Mouse (Mus musculus): ENCODE measurements around the gene 1810024B03Rik. TPM values are rescaled to one million over a fixed set of nuclear protein-coding genes. Genes with fewer than 3 reads are reported as not detected.
"Not testable (repeated sequence)": the region's sequence is repeated elsewhere in the genome, so short reads cannot be mapped to it uniquely, and the experiment has no call there.

Gene 1810024B03Rik
- polyA plus RNA-seq, 1 experiment from 2014 or later = 1.4 TPM

GRCm38 (mm10) chr2:127204932-127205331, 3.1 kb downstream of the 1810024B03Rik start:
- Histone ChIP-seq H3K36me3 (ENCODE audit: control insufficient read depth, insufficient read depth, low read length) (no peaks in the 10 kb centered on the region), H3K4me1 (ENCODE audit: control insufficient read depth, insufficient read depth, low read length) (peaks cover 8% of the 10 kb centered on the region), H3K27me3 (replicated peaks; ENCODE audit: control insufficient read depth, insufficient read depth, low read length) (no peaks in the 10 kb centered on the region), H3K4me3 (ENCODE audit: low read length) (no peak overlapping the region), H3K9me3 (ENCODE audit: control insufficient read depth, low read length) (no peaks in the 10 kb centered on the region), H3K9ac (ENCODE audit: low read depth, low read length) (no peak overlapping the region), H3K27ac (ENCODE audit: low read length) (no peak overlapping the region), H3K4me2 (ENCODE audit: low read depth, low read length) (no peak overlapping the region)
- WGBS = 31% methylated on average over 3 of the region's 3 CpGs
- ATAC-seq = no peak

GRCm38 (mm10) chr2:127189574-127189973, 18.5 kb downstream of the 1810024B03Rik start:
- H3K9ac ChIP-seq (ENCODE audit: low read depth, low read length) = no peak overlapping the region
- H3K4me1 ChIP-seq (ENCODE audit: control insufficient read depth, insufficient read depth, low read length) = no peaks in the 10 kb centered on the region
- no peak overlapping the region for H3K4me3 ChIP-seq (ENCODE audit: low read length)
- H3K9me3 ChIP-seq (ENCODE audit: control insufficient read depth, low read length) = no peaks in the 10 kb centered on the region
- no peak overlapping the region for H3K4me2 ChIP-seq (ENCODE audit: low read depth, low read length)
- no peak overlapping the region for H3K27ac ChIP-seq (ENCODE audit: low read length)
- no peaks in the 10 kb centered on the region for H3K27me3 ChIP-seq (replicated peaks; ENCODE audit: control insufficient read depth, insufficient read depth, low read length)
- H3K36me3 ChIP-seq (ENCODE audit: control insufficient read depth, insufficient read depth, low read length) = no peaks in the 10 kb centered on the region
- ATAC-seq = no peak

GRCm38 (mm10) chr2:127182598-127183381, 25.3 kb downstream of the 1810024B03Rik start:
- peak overlapping the region; percentile 77 for H3K4me2 ChIP-seq (ENCODE audit: low read depth, low read length)
- peak; percentile 100 for ATAC-seq
- peak overlapping the region; percentile 68 for H3K4me3 ChIP-seq (ENCODE audit: low read length)
- peak overlapping the region; percentile 85 for H3K9ac ChIP-seq (ENCODE audit: low read depth, low read length)
- no peaks in the 10 kb centered on the region for H3K9me3 ChIP-seq (ENCODE audit: control insufficient read depth, low read length)
- peak overlapping the region; percentile 84 for H3K27ac ChIP-seq (ENCODE audit: low read length)
- H3K36me3 ChIP-seq (ENCODE audit: control insufficient read depth, insufficient read depth, low read length) = no peaks in the 10 kb centered on the region
- WGBS = 2% methylated on average over 17 of the region's 17 CpGs
- H3K27me3 ChIP-seq (replicated peaks; ENCODE audit: control insufficient read depth, insufficient read depth, low read length) = no peaks in the 10 kb centered on the region
- H3K4me1 ChIP-seq (ENCODE audit: control insufficient read depth, insufficient read depth, low read length) = no peaks in the 10 kb centered on the region

GRCm38 (mm10) chr2:127166261-127166660, 41.8 kb downstream of the 1810024B03Rik start:
- not testable (repeated sequence) for H3K4me3 ChIP-seq (ENCODE audit: low read length); H3K4me1 ChIP-seq (ENCODE audit: control insufficient read depth, insufficient read depth, low read length); H3K9ac ChIP-seq (ENCODE audit: low read depth, low read length); H3K27me3 ChIP-seq (replicated peaks; ENCODE audit: control insufficient read depth, insufficient read depth, low read length); H3K36me3 ChIP-seq (ENCODE audit: control insufficient read depth, insufficient read depth, low read length); ATAC-seq; H3K27ac ChIP-seq (ENCODE audit: low read length); H3K9me3 ChIP-seq (ENCODE audit: control insufficient read depth, low read length); H3K4me2 ChIP-seq (ENCODE audit: low read depth, low read length)
- 10% methylated on average over 1 of the region's 1 CpGs for WGBS

GRCm38 (mm10) chr2:127165675-127166074, 42.4 kb downstream of the 1810024B03Rik start:
- Histone ChIP-seq H3K4me1 (ENCODE audit: control insufficient read depth, insufficient read depth, low read length) (no peaks in the 10 kb centered on the region), H3K4me2 (ENCODE audit: low read depth, low read length) (no peak overlapping the region), H3K4me3 (ENCODE audit: low read length) (no peak overlapping the region), H3K9me3 (ENCODE audit: control insufficient read depth, low read length) (no peaks in the 10 kb centered on the region), H3K9ac (ENCODE audit: low read depth, low read length) (no peak overlapping the region), H3K27me3 (replicated peaks; ENCODE audit: control insufficient read depth, insufficient read depth, low read length) (no peaks in the 10 kb centered on the region), H3K27ac (ENCODE audit: low read length) (no peak overlapping the region), H3K36me3 (ENCODE audit: control insufficient read depth, insufficient read depth, low read length) (no peaks in the 10 kb centered on the region)
- 58% methylated on average over 4 of the region's 4 CpGs for WGBS
- no peak for ATAC-seq

GRCm38 (mm10) chr2:127145699-127146098, 62.4 kb downstream of the 1810024B03Rik start:
- H3K4me1 ChIP-seq (ENCODE audit: control insufficient read depth, insufficient read depth, low read length) = peaks cover 14% of the 10 kb centered on the region
- H3K4me3 ChIP-seq (ENCODE audit: low read length) = no peak overlapping the region
- H3K4me2 ChIP-seq (ENCODE audit: low read depth, low read length) = no peak overlapping the region
- no peak overlapping the region for H3K27ac ChIP-seq (ENCODE audit: low read length)
- ATAC-seq = no peak
- no peaks in the 10 kb centered on the region for H3K9me3 ChIP-seq (ENCODE audit: control insufficient read depth, low read length)
- H3K36me3 ChIP-seq (ENCODE audit: control insufficient read depth, insufficient read depth, low read length) = peaks cover 3% of the 10 kb centered on the region; the same call in 1 of the 2 replicates
- no peak overlapping the region for H3K9ac ChIP-seq (ENCODE audit: low read depth, low read length)
- no peaks in the 10 kb centered on the region for H3K27me3 ChIP-seq (replicated peaks; ENCODE audit: control insufficient read depth, insufficient read depth, low read length)
- 84% methylated on average over 3 of the region's 3 CpGs for WGBS

- ATAC-seq = peak; percentile 99
- peaks cover 16% of the 10 kb centered on the region for H3K4me1 ChIP-seq (ENCODE audit: control insufficient read depth, insufficient read depth, low read length)
- 0 out of 2 replicates have a peak within 1 kb of the TSS, but pooled peaks have one; percentile 29 for H3K27ac ChIP-seq (ENCODE audit: low read length)
- 3% methylated on average over 31 of the region's 31 CpGs for WGBS
- no peaks in the 10 kb centered on the region for H3K9me3 ChIP-seq (ENCODE audit: control insufficient read depth, low read length)
- H3K4me2 ChIP-seq (ENCODE audit: low read depth, low read length) = peak within 1 kb of the TSS; percentile 82
- peak within 1 kb of the TSS; percentile 73 for H3K9ac ChIP-seq (ENCODE audit: low read depth, low read length)
- H3K36me3 ChIP-seq (ENCODE audit: control insufficient read depth, insufficient read depth, low read length) = peaks cover 6% of the 10 kb centered on the region
- peak within 1 kb of the TSS; percentile 60 for H3K4me3 ChIP-seq (ENCODE audit: low read length)
- no peaks in the 10 kb centered on the region for H3K27me3 ChIP-seq (replicated peaks; ENCODE audit: control insufficient read depth, insufficient read depth, low read length)
Measured at GRCm38 (mm10) chr2:127143158-127144063, 64.7 kb downstream of the 1810024B03Rik start, which contains the start of gene Itpripl1. Gene Itpripl1, minus strand, starts transcription at chr2:127143442.

- ATAC-seq = peak; percentile 11; the same call in 1 of the 2 replicates
- Histone ChIP-seq H3K36me3 (ENCODE audit: control insufficient read depth, insufficient read depth, low read length) (peaks cover 6% of the 10 kb centered on the region), H3K9me3 (ENCODE audit: control insufficient read depth, low read length) (no peaks in the 10 kb centered on the region), H3K4me2 (ENCODE audit: low read depth, low read length) (peak overlapping the region; percentile 82), H3K27me3 (replicated peaks; ENCODE audit: control insufficient read depth, insufficient read depth, low read length) (no peaks in the 10 kb centered on the region), H3K27ac (ENCODE audit: low read length) (0 out of 2 replicates have a peak overlapping the region, but pooled peaks have one; percentile 29), H3K9ac (ENCODE audit: low read depth, low read length) (peak overlapping the region; percentile 73), H3K4me1 (ENCODE audit: control insufficient read depth, insufficient read depth, low read length) (peaks cover 19% of the 10 kb centered on the region), H3K4me3 (ENCODE audit: low read length) (peak overlapping the region; percentile 60)
- 13% methylated on average over 6 of the region's 6 CpGs for WGBS
Measured at GRCm38 (mm10) chr2:127142577-127143157, 65.4 kb downstream of the 1810024B03Rik start.

GRCm38 (mm10) chr2:127142031-127142430, 66.0 kb downstream of the 1810024B03Rik start:
- H3K36me3 ChIP-seq (ENCODE audit: control insufficient read depth, insufficient read depth, low read length) = peaks cover 6% of the 10 kb centered on the region
- peaks cover 25% of the 10 kb centered on the region for H3K4me1 ChIP-seq (ENCODE audit: control insufficient read depth, insufficient read depth, low read length)
- WGBS = 84% methylated on average over 10 of the region's 10 CpGs
- H3K4me2 ChIP-seq (ENCODE audit: low read depth, low read length) = peak overlapping the region; percentile 82
- peak overlapping the region; percentile 60 for H3K4me3 ChIP-seq (ENCODE audit: low read length)
- no peaks in the 10 kb centered on the region for H3K9me3 ChIP-seq (ENCODE audit: control insufficient read depth, low read length)
- ATAC-seq = no peak
- H3K27me3 ChIP-seq (replicated peaks; ENCODE audit: control insufficient read depth, insufficient read depth, low read length) = no peaks in the 10 kb centered on the region
- no peak overlapping the region for H3K27ac ChIP-seq (ENCODE audit: low read length)
- H3K9ac ChIP-seq (ENCODE audit: low read depth, low read length) = peak overlapping the region; percentile 73; the same call in 1 of the 2 replicates

Data from intestine, embryonic 16.5 days (tissue).